Mouse (Mus musculus) E14TG2a.4 (cell line): Measurements from ENCODE around the gene Kcnj12.
A peak's percentile ranks its signal among the peaks of the same experiment; 100 is the strongest.

ENCODE experiments used
- H3K27me3 ChIP-seq: 2 replicates; pipeline ENCODE4 v1.6.1; 2014; ENCODE audit warnings: low read length, control low read depth; ENCODE audit not compliant: insufficient read depth
- H3K36me3 ChIP-seq: 2 replicates; pipeline ENCODE4 v1.6.1; 2014; ENCODE audit warnings: low read length, control low read depth; ENCODE audit not compliant: insufficient read depth
- H3K4me1 ChIP-seq: replicated peaks from 2 replicates; pipeline ENCODE4 v1.6.1; 2014; ENCODE audit warnings: low read depth, low read length, control low read depth
- H3K4me3 ChIP-seq: replicated peaks from 2 replicates; pipeline ENCODE4 v1.5.1; 2014; ENCODE audit warnings: mild to moderate bottlenecking, low read length
- H3K9me3 ChIP-seq: 2 replicates; pipeline ENCODE4 v1.6.1; 2014; ENCODE audit warnings: low read length, control low read depth
- CTCF ChIP-seq: conservative IDR thresholded peaks from 2 replicates; pipeline ENCODE4 v1.5.1; 2014; ENCODE audit warnings: low read length
- NANOG ChIP-seq: IDR thresholded peaks from 2 replicates; pipeline ENCODE4 v1.6.1; 2014; ENCODE audit warnings: borderline replicate concordance, low read length, mixed read lengths
- POU5F1 ChIP-seq: IDR thresholded peaks from 2 replicates; pipeline ENCODE4 v1.6.1; 2014; ENCODE audit warnings: low read length, borderline replicate concordance

The Kcnj12 gene

GRCm38 (mm10) chr11:61021676-61022549 is 451 bp upstream of the Kcnj12 start:
- Histone ChIP-seq H3K27me3 (peaks cover 96% of the 10 kb centered on the region), H3K4me1 (peaks cover 35% of the 10 kb centered on the region), H3K4me3 (peak overlapping the region; percentile 85), H3K36me3 (no peaks in the 10 kb centered on the region), H3K9me3 (no peaks in the 10 kb centered on the region)
- TF ChIP-seq CTCF (no peak), POU5F1 (no peak), NANOG (no peak)

- Histone ChIP-seq H3K4me1 (peaks cover 42% of the 10 kb centered on the region), H3K27me3 (peaks cover 80% of the 10 kb centered on the region), H3K4me3 (peak overlapping the region; percentile 85), H3K9me3 (no peaks in the 10 kb centered on the region), H3K36me3 (no peaks in the 10 kb centered on the region)
- TF ChIP-seq NANOG, result no peak
- TF ChIP-seq POU5F1, result no peak
- no peak for TF ChIP-seq CTCF
Observed at GRCm38 (mm10) chr11:61023416-61024200, 1.2 kb downstream of the Kcnj12 start.

GRCm38 (mm10) chr11:61024388-61024787 is 2.0 kb downstream of the Kcnj12 start:
- Histone ChIP-seq H3K4me3 (no peak overlapping the region), H3K9me3 (no peaks in the 10 kb centered on the region), H3K27me3 (peaks cover 72% of the 10 kb centered on the region), H3K36me3 (no peaks in the 10 kb centered on the region), H3K4me1 (peaks cover 46% of the 10 kb centered on the region)
- TF ChIP-seq CTCF, result no peak
- no peak for TF ChIP-seq POU5F1
- TF ChIP-seq NANOG, result no peak

- no peaks in the 10 kb centered on the region for H3K36me3 ChIP-seq
- no peak for TF ChIP-seq NANOG
- TF ChIP-seq POU5F1, result no peak
- TF ChIP-seq CTCF, result no peak
- H3K4me3 ChIP-seq, result no peak overlapping the region
- peaks cover 66% of the 10 kb centered on the region for H3K27me3 ChIP-seq
- H3K9me3 ChIP-seq, result no peaks in the 10 kb centered on the region
- peaks cover 47% of the 10 kb centered on the region for H3K4me1 ChIP-seq
Observed at GRCm38 (mm10) chr11:61024996-61025395, 2.6 kb downstream of the Kcnj12 start.

- H3K27me3 ChIP-seq, result peaks cover 60% of the 10 kb centered on the region
- H3K4me1 ChIP-seq, result peaks cover 47% of the 10 kb centered on the region
- no peak overlapping the region for H3K4me3 ChIP-seq
- no peaks in the 10 kb centered on the region for H3K36me3 ChIP-seq
- H3K9me3 ChIP-seq, result no peaks in the 10 kb centered on the region
- TF ChIP-seq NANOG, result no peak
- no peak for TF ChIP-seq POU5F1
- TF ChIP-seq CTCF, result no peak
Observed at GRCm38 (mm10) chr11:61025594-61025993, 3.2 kb downstream of the Kcnj12 start.

- no peak for TF ChIP-seq CTCF
- TF ChIP-seq POU5F1, result no peak
- no peak for TF ChIP-seq NANOG
- no peak overlapping the region for H3K4me3 ChIP-seq
- H3K36me3 ChIP-seq, result no peaks in the 10 kb centered on the region
- peaks cover 52% of the 10 kb centered on the region for H3K27me3 ChIP-seq
- peaks cover 41% of the 10 kb centered on the region for H3K4me1 ChIP-seq
- no peaks in the 10 kb centered on the region for H3K9me3 ChIP-seq
Observed at GRCm38 (mm10) chr11:61026381-61026780, 4.0 kb downstream of the Kcnj12 start.

GRCm38 (mm10) chr11:61027160-61027559 is 4.8 kb downstream of the Kcnj12 start:
- Histone ChIP-seq H3K36me3 (no peaks in the 10 kb centered on the region), H3K4me3 (no peak overlapping the region), H3K9me3 (no peaks in the 10 kb centered on the region)

More at GRCm38 (mm10) chr11:61027160-61027559, 4.8 kb downstream of the Kcnj12 start:
- TF ChIP-seq POU5F1 (no peak), NANOG (no peak), CTCF (no peak)
- Histone ChIP-seq H3K27me3 (peaks cover 44% of the 10 kb centered on the region), H3K4me1 (peaks cover 35% of the 10 kb centered on the region)
